In genomic region chr17:51585263-51585662, GRCm38 (mm10) we compare ENCODE assay signal across 31 mouse cellular contexts.
DNase-seq lines count a peak whose midpoint lies in the region; ATAC-seq and TF ChIP-seq lines count a peak whose summit lies in the region.
"Had no signal": no experiment of that assay in that cellular context is flagged by ENCODE, and none has a peak within 500 bp of the region (broad histone marks: within the 10 kb centered on the region; RNA-seq: fewer than 3 reads in every experiment).

No protein-coding gene starts in this region.

- no peak overlapping the region for H3K4me3 ChIP-seq in forebrain, postnatal 0 days (ENCODE audit: low read depth, low read length)
- H3K4me3 ChIP-seq in forebrain, embryonic 14.5 days (ENCODE audit: low read depth, low read length), result no peak overlapping the region
- no peak overlapping the region for H3K4me3 ChIP-seq in midbrain, embryonic 13.5 days (replicated peaks)
- H3K4me3 ChIP-seq in midbrain, embryonic 10.5 days, result no peak overlapping the region
- no peak overlapping the region for H3K4me3 ChIP-seq in hindbrain, postnatal 0 days (ENCODE audit: low read length)
- H3K4me3 ChIP-seq in neural tube, embryonic 14.5 days (ENCODE audit: low read depth, low read length), result no peak overlapping the region
- H3K4me3 ChIP-seq: embryonic facial prominence, embryonic 12.5 days; forebrain, embryonic 10.5 days; heart, embryonic 13.5 days; intestine, embryonic 15.5 days; limb, embryonic 10.5 days; limb, embryonic 15.5 days; liver, embryonic 13.5 days had no signal

- WGBS in forebrain, postnatal 0 days, result 76% methylated on average over 1 of the region's 1 CpGs
- WGBS in forebrain, embryonic 14.5 days, result 67% methylated on average over 1 of the region's 1 CpGs
- 52% methylated on average over 1 of the region's 1 CpGs for WGBS in midbrain, embryonic 13.5 days
- WGBS in midbrain, embryonic 10.5 days, result 58% methylated on average over 1 of the region's 1 CpGs
- WGBS in hindbrain, postnatal 0 days, result 51% methylated on average over 1 of the region's 1 CpGs
- 35% methylated on average over 1 of the region's 1 CpGs for WGBS in neural tube, embryonic 14.5 days

- no peaks in the 10 kb centered on the region for H3K27me3 ChIP-seq in forebrain, postnatal 0 days (ENCODE audit: insufficient read depth, low read length)
- no peaks in the 10 kb centered on the region for H3K27me3 ChIP-seq in forebrain, embryonic 14.5 days (replicated peaks; ENCODE audit: control insufficient read depth, insufficient read depth, low read length)
- H3K27me3 ChIP-seq in midbrain, embryonic 13.5 days, result no peaks in the 10 kb centered on the region
- H3K27me3 ChIP-seq in midbrain, embryonic 10.5 days (ENCODE audit: low read depth, poor library complexity, severe bottlenecking), result no peaks in the 10 kb centered on the region
- H3K27me3 ChIP-seq in hindbrain, postnatal 0 days (ENCODE audit: insufficient read depth, low read length), result no peaks in the 10 kb centered on the region
- no peaks in the 10 kb centered on the region for H3K27me3 ChIP-seq in neural tube, embryonic 14.5 days (ENCODE audit: control insufficient read depth, insufficient read depth, low read length)
- H3K27me3 ChIP-seq: CH12.LX; embryonic facial prominence, embryonic 12.5 days; heart, embryonic 13.5 days; intestine, embryonic 15.5 days; limb, embryonic 15.5 days; liver, embryonic 13.5 days had no signal

- no peaks in the 10 kb centered on the region for H3K9me3 ChIP-seq in forebrain, postnatal 0 days (ENCODE audit: low read length)
- no peaks in the 10 kb centered on the region for H3K9me3 ChIP-seq in forebrain, embryonic 14.5 days (replicated peaks; ENCODE audit: control insufficient read depth, low read length)
- H3K9me3 ChIP-seq in midbrain, embryonic 13.5 days, result no peaks in the 10 kb centered on the region
- H3K9me3 ChIP-seq in midbrain, embryonic 10.5 days (replicated peaks), result no peaks in the 10 kb centered on the region
- no peaks in the 10 kb centered on the region for H3K9me3 ChIP-seq in hindbrain, postnatal 0 days (ENCODE audit: low read length)
- H3K9me3 ChIP-seq in neural tube, embryonic 14.5 days (ENCODE audit: control insufficient read depth, low read length), result no peaks in the 10 kb centered on the region
- H3K9me3 ChIP-seq: embryonic facial prominence, embryonic 12.5 days; forebrain, embryonic 10.5 days; heart, embryonic 13.5 days; intestine, embryonic 15.5 days; limb, embryonic 10.5 days; limb, embryonic 15.5 days; liver, embryonic 13.5 days had no signal

- ATAC-seq in forebrain, postnatal 0 days, result 0 out of 2 replicates have a peak, but pooled peaks have one; percentile 2
- no peak for ATAC-seq in forebrain, embryonic 14.5 days
- ATAC-seq in midbrain, embryonic 13.5 days, result peak; percentile 51; the same call in 1 of the 2 replicates
- no peak for ATAC-seq in hindbrain, postnatal 0 days
- ATAC-seq in neural tube, embryonic 14.5 days (ENCODE audit: low read depth), result 0 out of 2 replicates have a peak, but pooled peaks have one; percentile 39
- ATAC-seq: activated CD4-positive, CD25-positive, alpha-beta regulatory T cell, adult 4 months; intestine, embryonic 15.5 days; lung, postnatal 0 days had no signal

- TF ChIP-seq CTCF in forebrain, postnatal 0 days (IDR thresholded peaks at IDR 0.05; ENCODE audit: low read depth), result no peak
- no peak for TF ChIP-seq CTCF in hindbrain, postnatal 0 days (IDR thresholded peaks at IDR 0.05; ENCODE audit: low read depth)

- H3K4me1 ChIP-seq in forebrain, postnatal 0 days (ENCODE audit: insufficient read depth), result 0 out of 2 replicates have a peak, but pooled peaks cover 7% of the 10 kb centered on the region
- H3K4me1 ChIP-seq in forebrain, embryonic 14.5 days (ENCODE audit: control insufficient read depth, insufficient read depth, low read length), result 0 out of 2 replicates have a peak, but pooled peaks cover 5% of the 10 kb centered on the region
- H3K4me1 ChIP-seq in midbrain, embryonic 13.5 days (replicated peaks), result peaks cover 10% of the 10 kb centered on the region
- peaks cover 10% of the 10 kb centered on the region for H3K4me1 ChIP-seq in midbrain, embryonic 10.5 days
- no peaks in the 10 kb centered on the region for H3K4me1 ChIP-seq in hindbrain, postnatal 0 days (ENCODE audit: insufficient read depth, low read length)
- 0 out of 2 replicates have a peak, but pooled peaks cover 6% of the 10 kb centered on the region for H3K4me1 ChIP-seq in neural tube, embryonic 14.5 days (ENCODE audit: control insufficient read depth, insufficient read depth, low read length)
- H3K4me1 ChIP-seq: embryonic facial prominence, embryonic 12.5 days; heart, embryonic 13.5 days; intestine, embryonic 15.5 days; liver, embryonic 13.5 days had no signal

- no peak for DNase-seq in forebrain, postnatal 0 days
- no peak for DNase-seq in forebrain, embryonic 14.5 days (ENCODE audit: low spot score)
- DNase-seq in midbrain, embryonic 10.5 days (ENCODE audit: low spot score), result no peak
- DNase-seq in hindbrain, postnatal 0 days (ENCODE audit: low spot score), result peak; percentile 9
- DNase-seq in kidney, adult 8-10 months, result no peak
- DNase-seq in yolk sac, embryonic 10.5 days (ENCODE audit: low spot score), result no peak
- DNase-seq: adrenal gland, adult 2 months; cerebellum, adult 11 months; cerebellum, adult 9-10 months; cerebellum, postnatal 36 days; heart, postnatal 10 days; kidney, adult 2 months; kidney, postnatal 4 days; liver, embryonic 13.5 days; right cerebral cortex, adult 18-20 months; spleen, adult 18-20 months; thymus, adult 18-20 months; thymus, postnatal 25 days had no signal

- no peak overlapping the region for H3K9ac ChIP-seq in forebrain, postnatal 0 days
- no peak overlapping the region for H3K9ac ChIP-seq in forebrain, embryonic 14.5 days (ENCODE audit: low read length)
- no peak overlapping the region for H3K9ac ChIP-seq in midbrain, embryonic 13.5 days (replicated peaks)
- no peak overlapping the region for H3K9ac ChIP-seq in hindbrain, postnatal 0 days (replicated peaks; ENCODE audit: low read length)
- no peak overlapping the region for H3K9ac ChIP-seq in neural tube, embryonic 14.5 days (replicated peaks; ENCODE audit: low read depth, low read length)
- H3K9ac ChIP-seq: embryonic facial prominence, embryonic 12.5 days; heart, embryonic 13.5 days; intestine, embryonic 15.5 days; limb, embryonic 15.5 days; liver, embryonic 13.5 days had no signal

- H3K4me2 ChIP-seq in forebrain, postnatal 0 days (ENCODE audit: low read depth), result no peak overlapping the region
- no peak overlapping the region for H3K4me2 ChIP-seq in forebrain, embryonic 14.5 days (ENCODE audit: low read length)
- H3K4me2 ChIP-seq in midbrain, embryonic 13.5 days (replicated peaks), result no peak overlapping the region
- no peak overlapping the region for H3K4me2 ChIP-seq in hindbrain, postnatal 0 days (ENCODE audit: low read depth, low read length)
- no peak overlapping the region for H3K4me2 ChIP-seq in neural tube, embryonic 14.5 days (ENCODE audit: low read depth, low read length)
- H3K4me2 ChIP-seq: embryonic facial prominence, embryonic 12.5 days; heart, embryonic 13.5 days; intestine, embryonic 15.5 days; limb, embryonic 15.5 days; liver, embryonic 13.5 days had no signal

- H3K27ac ChIP-seq in forebrain, postnatal 0 days (ENCODE audit: low read depth, low read length), result no peak overlapping the region
- no peak overlapping the region for H3K27ac ChIP-seq in forebrain, embryonic 14.5 days (ENCODE audit: low read depth, low read length)
- no peak overlapping the region for H3K27ac ChIP-seq in midbrain, embryonic 13.5 days
- no peak overlapping the region for H3K27ac ChIP-seq in midbrain, embryonic 10.5 days (replicated peaks)
- H3K27ac ChIP-seq in hindbrain, postnatal 0 days, result no peak overlapping the region
- H3K27ac ChIP-seq in neural tube, embryonic 14.5 days (ENCODE audit: low read depth, low read length), result peak overlapping the region; percentile 35; the same call in 1 of the 2 replicates
- H3K27ac ChIP-seq: embryonic facial prominence, embryonic 12.5 days; forebrain, embryonic 10.5 days; heart, embryonic 13.5 days; intestine, embryonic 15.5 days; kidney, postnatal 0 days; limb, embryonic 10.5 days; limb, embryonic 15.5 days; liver, embryonic 13.5 days; macrophage had no signal

- no peaks in the 10 kb centered on the region for H3K36me3 ChIP-seq in forebrain, postnatal 0 days (ENCODE audit: insufficient read depth)
- no peaks in the 10 kb centered on the region for H3K36me3 ChIP-seq in forebrain, embryonic 14.5 days (ENCODE audit: control insufficient read depth, insufficient read depth, low read length)
- H3K36me3 ChIP-seq in midbrain, embryonic 13.5 days, result no peaks in the 10 kb centered on the region
- H3K36me3 ChIP-seq in midbrain, embryonic 10.5 days, result no peaks in the 10 kb centered on the region
- no peaks in the 10 kb centered on the region for H3K36me3 ChIP-seq in hindbrain, postnatal 0 days (ENCODE audit: insufficient read depth, low read length)
- H3K36me3 ChIP-seq in neural tube, embryonic 14.5 days (ENCODE audit: control insufficient read depth, insufficient read depth, low read length), result no peaks in the 10 kb centered on the region
- H3K36me3 ChIP-seq: embryonic facial prominence, embryonic 12.5 days; forebrain, embryonic 10.5 days; heart, embryonic 13.5 days; intestine, embryonic 15.5 days; limb, embryonic 10.5 days; limb, embryonic 15.5 days; liver, embryonic 13.5 days had no signal

Comparison
In these comparisons a context has a peak if more than half of its experiments do, and no peak if none do; other contexts are left out.
1. ATAC-seq: peak in forebrain, postnatal 0 days (single experiment), midbrain, embryonic 13.5 days (single experiment) and neural tube, embryonic 14.5 days (single experiment); none in forebrain, embryonic 14.5 days (single experiment) and hindbrain, postnatal 0 days (single experiment).